Mouse (Mus musculus) embryonic fibroblast, embryonic 13.5 days (primary cell): ENCODE measurements around the gene Snrpb. TPM values are rescaled to one million over a fixed set of nuclear protein-coding genes. Genes with fewer than 3 reads are reported as not detected.

Experiments used
- H3K27ac ChIP-seq: 2 replicates; pipeline ENCODE4 v1.5.1; 2012; ENCODE audit warnings: low read length, control low read depth, inconsistent platforms; ENCODE audit not compliant: insufficient read depth
- H3K4me1 ChIP-seq: 2 replicates; pipeline ENCODE4 v1.6.1; 2011; ENCODE audit warnings: low read length; ENCODE audit not compliant: control insufficient read depth, insufficient read depth
- H3K4me3 ChIP-seq: 2 replicates; pipeline ENCODE4 v1.5.1; 2011; ENCODE audit warnings: mild to moderate bottlenecking, control low read depth, low read length; ENCODE audit not compliant: insufficient read depth
- CTCF ChIP-seq: IDR thresholded peaks from 2 replicates; pipeline ENCODE4 v1.5.1; 2011; ENCODE audit warnings: mild to moderate bottlenecking, control low read depth, low read length, moderate library complexity, borderline replicate concordance; ENCODE audit not compliant: insufficient read depth
- POLR2A ChIP-seq: IDR thresholded peaks from 2 replicates; pipeline ENCODE4 v1.6.1; 2011; ENCODE audit warnings: low read depth, mild to moderate bottlenecking, control low read depth, low read length, moderate library complexity
- polyA plus RNA-seq: library from polyadenylated mRNA; stranded (reverse); fragments of >200 nt; gene quantifications from 2 replicates; pipeline ENCODE4 v1.2.4, GENCODE M21; 2011; ENCODE audit warnings: low read depth; ENCODE audit not compliant: missing spikeins, insufficient read length

Gene Snrpb
- 115 and 128 TPM in 2 replicates for polyA plus RNA-seq

DNA sequence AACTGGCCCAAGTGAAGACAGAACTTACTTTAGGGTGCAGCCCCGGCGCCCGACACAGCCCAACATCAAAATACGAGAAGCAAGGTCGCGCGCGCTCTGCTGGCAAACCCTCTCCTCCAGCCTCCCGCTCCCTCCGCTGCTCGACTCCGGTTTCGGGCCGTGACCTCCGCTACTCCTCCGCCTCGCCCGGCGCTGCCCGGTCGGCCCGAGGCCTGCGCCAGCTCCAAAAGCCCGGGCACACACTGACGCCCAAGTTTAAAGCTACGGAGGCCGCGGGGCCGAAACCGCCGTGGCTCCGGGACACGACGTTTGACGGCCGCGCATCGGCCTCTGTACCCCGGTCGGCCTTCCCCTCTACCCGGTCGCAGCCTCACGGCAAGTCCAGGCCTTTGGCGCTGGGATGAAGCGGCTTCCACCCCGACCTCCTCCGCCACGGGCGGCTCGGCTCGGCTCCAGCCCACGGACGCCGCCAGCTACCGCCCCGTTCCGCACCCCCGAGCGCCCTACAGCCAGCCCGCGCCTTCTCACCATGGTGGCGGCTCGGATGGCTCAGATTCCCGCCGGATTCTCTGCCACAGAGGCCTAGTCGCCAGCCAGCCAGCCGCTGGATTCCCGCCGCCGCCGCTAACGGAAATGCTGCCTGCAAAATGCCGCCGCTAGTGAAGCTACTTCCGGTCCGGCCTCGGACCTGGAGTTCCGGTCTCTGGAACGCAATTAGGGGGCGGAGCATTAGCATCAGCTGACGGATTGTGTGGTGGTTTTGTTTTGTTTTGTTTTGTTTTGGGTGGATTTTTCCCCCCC lies at the start of gene Snrpb:
Snrpb (minus strand) TSS at position 698 of the 801 bp plus-strand sequence.
- H3K4me3 ChIP-seq, result peak within 1 kb of the TSS; percentile 62
- no peak for TF ChIP-seq CTCF
- TF ChIP-seq POLR2A, result peak; percentile 75
- H3K27ac ChIP-seq, result peak within 1 kb of the TSS; percentile 54
- H3K4me1 ChIP-seq, result peaks cover 6% of the 10 kb centered on the region

- no peak for TF ChIP-seq CTCF
- no peak for TF ChIP-seq POLR2A
- Histone ChIP-seq H3K4me3 (no peak overlapping the region), H3K27ac (no peak overlapping the region), H3K4me1 (no peaks in the 10 kb centered on the region)
Measured at GRCm38 (mm10) chr2:130211581-130211980, 32.4 kb upstream of the Snrpb start.

- no peak overlapping the region for H3K4me3 ChIP-seq
- TF ChIP-seq CTCF (no peak), POLR2A (no peak)
- H3K27ac ChIP-seq, result no peak overlapping the region
- H3K4me1 ChIP-seq, result no peaks in the 10 kb centered on the region
Measured at GRCm38 (mm10) chr2:130209636-130210035, 30.4 kb upstream of the Snrpb start.

GRCm38 (mm10) chr2:130207996-130208395 lies 28.8 kb upstream of the Snrpb start:
- Histone ChIP-seq H3K27ac (no peak overlapping the region), H3K4me1 (no peaks in the 10 kb centered on the region), H3K4me3 (no peak overlapping the region)
- TF ChIP-seq POLR2A (no peak), CTCF (no peak)

- H3K4me3 ChIP-seq, result no peak overlapping the region
- no peak overlapping the region for H3K27ac ChIP-seq
- H3K4me1 ChIP-seq, result no peaks in the 10 kb centered on the region
- TF ChIP-seq POLR2A (no peak), CTCF (no peak)
Measured at GRCm38 (mm10) chr2:130207376-130207775, 28.2 kb upstream of the Snrpb start.

GRCm38 (mm10) chr2:130200961-130201360 lies 21.8 kb upstream of the Snrpb start:
- Histone ChIP-seq H3K4me1 (no peaks in the 10 kb centered on the region), H3K4me3 (no peak overlapping the region), H3K27ac (no peak overlapping the region)
- TF ChIP-seq POLR2A (no peak), CTCF (no peak)

GRCm38 (mm10) chr2:130194894-130195293 lies 15.7 kb upstream of the Snrpb start, which contains the start of gene Tmc2:
TSS of gene Tmc2 (plus strand) at chr2:130195194.
- Histone ChIP-seq H3K27ac (no peak within 1 kb of the TSS), H3K4me3 (no peak within 1 kb of the TSS), H3K4me1 (no peaks in the 10 kb centered on the region)
- TF ChIP-seq POLR2A (no peak), CTCF (no peak)

GRCm38 (mm10) chr2:130188391-130188790 lies 9.2 kb upstream of the Snrpb start:
- TF ChIP-seq POLR2A, result no peak
- TF ChIP-seq CTCF, result no peak
- Histone ChIP-seq H3K27ac (no peak overlapping the region), H3K4me3 (no peak overlapping the region), H3K4me1 (peaks cover 7% of the 10 kb centered on the region)

GRCm38 (mm10) chr2:130179507-130180019 lies 360 bp upstream of the Snrpb start:
- Histone ChIP-seq H3K27ac (no peak overlapping the region), H3K4me1 (peaks cover 10% of the 10 kb centered on the region), H3K4me3 (peak overlapping the region; percentile 62)
- TF ChIP-seq POLR2A (no peak), CTCF (no peak)

DNA sequence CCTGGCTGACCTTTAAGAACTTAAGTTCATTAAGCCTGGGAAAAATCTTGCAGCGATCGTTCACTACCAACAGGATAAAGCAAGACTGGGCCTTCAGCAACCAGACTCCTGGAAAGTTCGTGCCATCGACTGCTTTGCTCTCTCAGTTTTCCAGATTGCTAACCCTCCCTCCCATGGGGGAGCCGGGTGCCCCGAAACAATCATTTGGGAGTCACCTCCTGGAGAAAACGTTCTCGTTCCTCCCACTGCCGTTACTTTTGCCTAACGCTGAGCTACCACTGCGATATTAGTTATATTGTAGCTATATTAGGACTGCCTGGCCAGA lies 860 bp downstream of the Snrpb start:
- Histone ChIP-seq H3K4me3 (peak overlapping the region; percentile 62), H3K27ac (peak overlapping the region; percentile 54), H3K4me1 (0 out of 2 replicates have a peak, but pooled peaks cover 3% of the 10 kb centered on the region)
- TF ChIP-seq POLR2A (no peak), CTCF (no peak)
